Mouse (Mus musculus): ENCODE results near the gene Med8. TPM values are rescaled to one million over a fixed set of nuclear protein-coding genes. Genes with fewer than 3 reads are reported as not detected.

The Med8 gene
- polyA plus RNA-seq (2017; shearing (Covaris generic)): 125 TPM

GRCm38 (mm10) chr4:118409142-118409900 is at the start of gene Med8, which contains the start of gene Szt2:
Med8 (plus strand) TSS chr4:118409337.
Szt2 (minus strand) TSS chr4:118409273.

GRCm38 (mm10) chr4:118427768-118428451 is 18.8 kb downstream of the Med8 start, which contains the start of gene Elovl1:
Elovl1 (plus strand) TSS chr4:118428093.

GRCm38 (mm10) chr4:118436820-118437603 is 27.9 kb downstream of the Med8 start, which contains the start of gene Cdc20:
Cdc20 (minus strand) TSS chr4:118437352.

GRCm38 (mm10) chr4:118457345-118457975 is 48.3 kb downstream of the Med8 start, which contains the start of gene Mpl:
Mpl (minus strand) TSS chr4:118457513.

Other genes with a start within 250 kb of the Med8 start
- gene Kdm4a, start 229.3 kb upstream of the Med8 start, polyA plus RNA-seq (2017; shearing (Covaris generic)): 31.2 TPM
- gene Ptprf, start 117.9 kb upstream of the Med8 start, polyA plus RNA-seq (2017; shearing (Covaris generic)): 0.41 TPM
- gene Szt2, start 64 bp upstream of the Med8 start, polyA plus RNA-seq (2017; shearing (Covaris generic)): 17.5 TPM
- 187 TPM for gene Elovl1, start 18.8 kb downstream of the Med8 start, polyA plus RNA-seq (2017; shearing (Covaris generic))
- gene Cdc20, start 28.0 kb downstream of the Med8 start, polyA plus RNA-seq (2017; shearing (Covaris generic)): 19.7 TPM
- gene Mpl, start 48.2 kb downstream of the Med8 start, polyA plus RNA-seq (2017; shearing (Covaris generic)): not detected
- gene Tie1, start 80.7 kb downstream of the Med8 start, polyA plus RNA-seq (2017; shearing (Covaris generic)): not detected
- gene 2610528J11Rik, start 117.7 kb downstream of the Med8 start, polyA plus RNA-seq (2017; shearing (Covaris generic)): not detected
- not detected for gene Tmem125, start 134.7 kb downstream of the Med8 start, polyA plus RNA-seq (2017; shearing (Covaris generic))
- not detected for gene Cfap57, start 211.4 kb downstream of the Med8 start, polyA plus RNA-seq (2017; shearing (Covaris generic))
- gene Ebna1bp2, start 211.5 kb downstream of the Med8 start, polyA plus RNA-seq (2017; shearing (Covaris generic)): 183 TPM
- not detected for gene Olfr62, start 249.6 kb downstream of the Med8 start, polyA plus RNA-seq (2017; shearing (Covaris generic))

Data from inflammation-experienced regulatory T-cells, adult 16 weeks (primary cell).